Mouse (Mus musculus) neural tube, embryonic 14.5 days (tissue): ENCODE measurements at regions not wholly inside any gene's neighbourhood (a gene's known extent, or its start where the extent isn't known, plus 50 kb on each side); places are given as distances from the start of the nearest gene placed in this dataset.

Experiments
- ATAC-seq: fragments of 200-750 bp; cut with Nextera tagmentation; 2 replicates; pipeline ENCODE4 v1.8.0; 2017; ENCODE audit warnings: low read depth, mild to moderate bottlenecking, moderate TSS enrichment, moderate library complexity
- H3K27ac ChIP-seq: fragments of 300-500 bp; sonication (generic); 2 replicates; pipeline ENCODE4 v1.5.1; 2014; ENCODE audit warnings: low read depth, mild to moderate bottlenecking, control low read depth, low read length, moderate library complexity, mixed read lengths
- H3K27me3 ChIP-seq: fragments of 300-500 bp; sonication (generic); 2 replicates; pipeline ENCODE4 v1.6.1; 2014; ENCODE audit warnings: low read length; ENCODE audit not compliant: control insufficient read depth, insufficient read depth
- H3K36me3 ChIP-seq: fragments of 300-500 bp; sonication (generic); 2 replicates; pipeline ENCODE4 v1.6.1; 2014; ENCODE audit warnings: low read length, mixed read lengths; ENCODE audit not compliant: control insufficient read depth, insufficient read depth
- H3K4me1 ChIP-seq: fragments of 300-500 bp; sonication (generic); 2 replicates; pipeline ENCODE4 v1.6.1; 2014; ENCODE audit warnings: low read length; ENCODE audit not compliant: control insufficient read depth, insufficient read depth
- H3K4me2 ChIP-seq: fragments of 300-500 bp; sonication (generic); 2 replicates; pipeline ENCODE4 v1.6.1; 2014; ENCODE audit warnings: mild to moderate bottlenecking, low read depth, low read length, control low read depth
- H3K4me3 ChIP-seq: fragments of 300-500 bp; sonication (generic); 2 replicates; pipeline ENCODE4 v1.5.1; 2014; ENCODE audit warnings: low read depth, low read length, control low read depth, mixed read lengths
- H3K9ac ChIP-seq: fragments of 300-500 bp; sonication (generic); replicated peaks from 2 replicates; pipeline ENCODE4 v1.6.1; 2014; ENCODE audit warnings: low read depth, mild to moderate bottlenecking, control low read depth, low read length, mixed read lengths
- H3K9me3 ChIP-seq: fragments of 300-500 bp; sonication (generic); 2 replicates; pipeline ENCODE4 v1.6.1; 2016; ENCODE audit warnings: low read length; ENCODE audit not compliant: control insufficient read depth
- WGBS: fragments of 180-500 bp; shearing (Covaris S2); extraction: QIAGEN DNeasy Blood & Tissue Kit; methylation state at CpG from one replicate; pipeline ENCODE4 v1.1.7; 2014; 5-methylcytosine and 5-hydroxymethylcytosine counted together

GRCm38 (mm10) chr7:70164691-70165193, 201.8 kb downstream of the Nr2f2 start:
- H3K9ac ChIP-seq = no peak overlapping the region
- no peak overlapping the region for H3K4me2 ChIP-seq
- H3K9me3 ChIP-seq = no peaks in the 10 kb centered on the region
- no peak for ATAC-seq
- no peak overlapping the region for H3K4me3 ChIP-seq
- no peaks in the 10 kb centered on the region for H3K27me3 ChIP-seq
- no peak overlapping the region for H3K27ac ChIP-seq
- H3K36me3 ChIP-seq = no peaks in the 10 kb centered on the region
- H3K4me1 ChIP-seq = no peaks in the 10 kb centered on the region
- 67% methylated on average over 6 of the region's 6 CpGs for WGBS

GRCm38 (mm10) chr7:70158531-70158930, 208.0 kb downstream of the Nr2f2 start:
- 29% methylated on average over 8 of the region's 8 CpGs for WGBS
- Histone ChIP-seq H3K9me3 (no peaks in the 10 kb centered on the region), H3K36me3 (no peaks in the 10 kb centered on the region), H3K4me1 (no peaks in the 10 kb centered on the region), H3K27ac (no peak overlapping the region), H3K4me3 (no peak overlapping the region), H3K4me2 (no peak overlapping the region), H3K9ac (no peak overlapping the region), H3K27me3 (no peaks in the 10 kb centered on the region)
- no peak for ATAC-seq

- H3K4me1 ChIP-seq = no peaks in the 10 kb centered on the region
- H3K4me2 ChIP-seq = no peak overlapping the region
- no peak overlapping the region for H3K9ac ChIP-seq
- H3K9me3 ChIP-seq = no peaks in the 10 kb centered on the region
- H3K36me3 ChIP-seq = no peaks in the 10 kb centered on the region
- no peaks in the 10 kb centered on the region for H3K27me3 ChIP-seq
- H3K4me3 ChIP-seq = no peak overlapping the region
- ATAC-seq = no peak
- H3K27ac ChIP-seq = no peak overlapping the region
- WGBS = 93% methylated on average over 4 of the region's 4 CpGs
Observed at GRCm38 (mm10) chr7:70144726-70145271, 221.7 kb downstream of the Nr2f2 start.

- 93% methylated on average over 5 of the region's 5 CpGs for WGBS
- no peak for ATAC-seq
Observed at GRCm38 (mm10) chr7:70136837-70137236, 229.7 kb downstream of the Nr2f2 start.

GRCm38 (mm10) chr7:70135416-70135815, 231.1 kb downstream of the Nr2f2 start:
- no peak overlapping the region for H3K4me3 ChIP-seq
- H3K9ac ChIP-seq = no peak overlapping the region
- no peak overlapping the region for H3K27ac ChIP-seq
- ATAC-seq = no peak
- no peaks in the 10 kb centered on the region for H3K4me1 ChIP-seq
- H3K9me3 ChIP-seq = no peaks in the 10 kb centered on the region
- no peak overlapping the region for H3K4me2 ChIP-seq
- H3K36me3 ChIP-seq = no peaks in the 10 kb centered on the region
- WGBS = 96% methylated on average over 3 of the region's 3 CpGs
- no peaks in the 10 kb centered on the region for H3K27me3 ChIP-seq

More at GRCm38 (mm10) chr7:70136837-70137236, 229.7 kb downstream of the Nr2f2 start:
- no peak overlapping the region for H3K27ac ChIP-seq
- H3K4me1 ChIP-seq = no peaks in the 10 kb centered on the region
- no peak overlapping the region for H3K4me2 ChIP-seq
- H3K27me3 ChIP-seq = no peaks in the 10 kb centered on the region
- no peak overlapping the region for H3K9ac ChIP-seq
- H3K9me3 ChIP-seq = no peaks in the 10 kb centered on the region
- H3K4me3 ChIP-seq = no peak overlapping the region
- no peaks in the 10 kb centered on the region for H3K36me3 ChIP-seq

GRCm38 (mm10) chr7:70129963-70130362, 236.6 kb downstream of the Nr2f2 start:
- WGBS = 36% methylated on average over 15 of the region's 15 CpGs
- no peak for ATAC-seq

GRCm38 (mm10) chr7:70122818-70123217, 243.7 kb downstream of the Nr2f2 start:
- no peaks in the 10 kb centered on the region; the same call in 1 of the 2 replicates for H3K27me3 ChIP-seq
- ATAC-seq = no peak

More at GRCm38 (mm10) chr7:70129963-70130362, 236.6 kb downstream of the Nr2f2 start:
- Histone ChIP-seq H3K4me3 (no peak overlapping the region), H3K4me2 (0 out of 2 replicates have a peak overlapping the region, but pooled peaks have one; percentile 20), H3K9me3 (no peaks in the 10 kb centered on the region), H3K27me3 (no peaks in the 10 kb centered on the region), H3K9ac (no peak overlapping the region), H3K27ac (no peak overlapping the region), H3K36me3 (no peaks in the 10 kb centered on the region), H3K4me1 (no peaks in the 10 kb centered on the region)

GRCm38 (mm10) chr7:70119517-70119916, 247.0 kb downstream of the Nr2f2 start:
- Histone ChIP-seq H3K27me3 (peaks cover 7% of the 10 kb centered on the region; the same call in 1 of the 2 replicates), H3K4me2 (no peak overlapping the region), H3K9ac (no peak overlapping the region), H3K27ac (no peak overlapping the region), H3K9me3 (no peaks in the 10 kb centered on the region), H3K36me3 (no peaks in the 10 kb centered on the region), H3K4me1 (no peaks in the 10 kb centered on the region), H3K4me3 (no peak overlapping the region)
- no peak for ATAC-seq
- WGBS = 83% methylated on average over 8 of the region's 8 CpGs

More at GRCm38 (mm10) chr7:70122818-70123217, 243.7 kb downstream of the Nr2f2 start:
- Histone ChIP-seq H3K4me3 (no peak overlapping the region), H3K4me2 (no peak overlapping the region), H3K9me3 (no peaks in the 10 kb centered on the region), H3K9ac (no peak overlapping the region), H3K4me1 (no peaks in the 10 kb centered on the region), H3K27ac (no peak overlapping the region), H3K36me3 (no peaks in the 10 kb centered on the region)
- 81% methylated on average over 9 of the region's 9 CpGs for WGBS

- Histone ChIP-seq H3K27ac (no peak overlapping the region), H3K9ac (peak overlapping the region; percentile 47; the same call in 1 of the 2 replicates), H3K4me3 (peak overlapping the region; percentile 33), H3K27me3 (peaks cover 7% of the 10 kb centered on the region; the same call in 1 of the 2 replicates), H3K4me2 (peak overlapping the region; percentile 77), H3K36me3 (no peaks in the 10 kb centered on the region), H3K4me1 (no peaks in the 10 kb centered on the region), H3K9me3 (no peaks in the 10 kb centered on the region)
- WGBS = 27% methylated on average over 7 of the region's 7 CpGs
- ATAC-seq = no peak
Observed at GRCm38 (mm10) chr7:70118971-70119370, 247.6 kb downstream of the Nr2f2 start.
